Mouse (Mus musculus) heart, postnatal 0 days (tissue): ENCODE measurements around the gene Dock6.

ENCODE experiments used
- CTCF ChIP-seq: IDR thresholded peaks from 2 replicates; pipeline ENCODE4 v1.5.1; 2016; ENCODE audit warnings: antibody characterized with exemption, control low read depth, low read depth
- EP300 ChIP-seq: IDR thresholded peaks from 2 replicates; pipeline ENCODE4 v1.6.1; 2016; ENCODE audit warnings: antibody characterized with exemption, low read depth

DNA sequence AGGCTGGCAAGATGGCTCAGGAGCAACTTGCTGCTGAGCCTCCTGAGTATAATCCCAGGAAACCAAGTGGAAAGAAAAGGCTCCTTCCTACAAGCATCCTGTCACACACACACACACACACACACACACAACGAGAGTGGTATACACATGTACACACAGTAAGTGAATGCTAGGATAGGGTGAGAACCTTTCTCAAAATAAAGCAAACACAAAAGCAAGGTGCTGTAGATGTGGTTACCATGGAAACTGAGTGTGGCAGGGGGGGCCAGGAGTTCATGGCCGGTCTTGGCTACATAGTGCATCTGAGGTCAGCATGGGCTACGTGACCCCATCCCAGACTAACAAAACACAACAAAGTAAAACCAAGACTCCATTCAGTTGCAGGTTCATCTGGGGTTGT lies 1.4 kb downstream of the Dock6 start:
- no peak for TF ChIP-seq CTCF
- no peak for TF ChIP-seq EP300
